Mouse (Mus musculus): ENCODE measurements around the gene Trappc5. TPM values are rescaled to one million over a fixed set of nuclear protein-coding genes. Genes with fewer than 3 reads are reported as not detected.

The Trappc5 gene
- polyA plus RNA-seq (2017; shearing (Covaris generic)): 38.9 TPM

DNA sequence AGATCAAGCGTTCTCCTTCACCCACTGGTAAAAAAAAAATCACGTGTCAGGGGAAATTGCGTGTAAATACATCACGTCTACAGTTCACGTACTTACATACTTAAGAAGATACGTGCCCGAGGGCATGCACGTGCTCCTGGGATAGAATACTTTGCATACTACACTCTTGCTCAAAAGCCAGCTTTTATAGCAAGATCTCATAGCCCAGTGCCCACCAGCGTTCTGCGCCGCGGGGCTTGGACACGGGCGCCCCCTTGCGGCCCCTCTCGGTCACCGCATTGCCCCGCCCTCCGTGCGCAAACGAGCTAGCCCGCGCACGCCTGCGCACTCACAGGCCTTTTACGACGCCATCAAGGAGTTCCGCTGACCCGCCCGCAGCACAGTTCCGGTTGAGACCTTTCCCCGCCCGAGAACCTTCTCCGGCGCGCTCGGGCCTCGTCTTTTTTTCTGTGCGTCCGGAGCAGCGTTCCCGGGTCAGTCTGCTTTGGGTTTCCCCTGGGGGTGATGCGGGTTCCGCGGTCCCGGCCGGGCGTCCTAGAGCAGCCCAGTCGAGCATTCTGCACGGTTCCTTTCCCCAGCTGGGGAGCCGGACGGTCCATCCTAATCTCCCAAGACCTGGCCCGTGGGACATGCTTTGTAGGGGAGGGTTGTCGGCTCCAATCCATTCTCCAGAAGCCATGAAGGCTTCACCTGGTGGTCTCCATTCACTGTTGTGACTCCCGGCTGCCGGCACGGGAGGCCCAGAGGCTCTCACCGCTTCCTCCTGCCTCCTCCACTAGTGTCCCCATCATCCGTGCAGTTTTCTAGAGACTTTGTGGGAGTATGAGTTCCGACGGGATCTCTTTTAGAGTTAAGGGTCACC is at the start of gene Trappc5:
Gene Trappc5, plus strand, starts transcription at position 169 of the 862 bp plus-strand sequence.

DNA sequence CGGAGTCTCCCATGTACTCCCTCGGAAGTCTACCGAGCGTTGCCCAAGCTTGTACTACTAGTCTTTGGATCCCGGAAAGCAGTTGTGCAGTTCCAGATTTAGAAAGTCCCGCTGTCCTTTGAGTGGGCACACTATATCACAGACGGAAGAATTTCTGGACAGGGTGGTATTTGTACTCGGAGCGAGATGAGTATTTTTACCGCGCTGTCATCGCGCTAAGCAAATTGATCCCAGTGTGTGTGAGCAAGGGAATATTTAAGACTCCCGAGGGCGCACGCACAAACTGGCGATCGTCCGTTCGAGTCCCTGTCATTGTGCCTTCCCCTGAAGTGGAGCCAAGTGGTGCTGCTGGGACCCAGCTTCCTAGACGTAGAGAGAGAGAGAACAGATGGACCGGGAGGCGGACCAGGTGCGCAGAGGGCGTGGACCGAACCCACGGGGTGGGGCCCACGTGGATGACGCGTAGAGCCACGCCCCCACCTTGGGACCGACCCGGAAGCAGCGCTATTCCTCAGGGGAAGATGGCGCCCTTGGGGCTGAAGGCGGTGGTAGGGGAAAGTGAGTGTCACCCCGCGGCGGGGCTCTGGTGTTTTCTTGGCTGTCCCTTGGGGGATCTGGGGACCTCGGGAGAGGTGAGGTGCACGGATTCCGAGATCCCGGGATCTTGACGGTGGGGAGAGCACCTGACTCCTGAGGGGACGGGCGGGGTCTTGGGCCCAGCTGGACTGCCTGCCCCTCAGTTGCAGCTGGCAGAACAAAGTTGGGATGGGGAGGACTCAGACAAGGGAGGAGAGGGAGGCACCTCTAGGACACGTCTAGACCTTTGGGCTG is 45.2 kb upstream of the Trappc5 start, which contains the start of gene Stxbp2:
Gene Stxbp2, plus strand, starts transcription at position 309 of the 831 bp plus-strand sequence.

DNA sequence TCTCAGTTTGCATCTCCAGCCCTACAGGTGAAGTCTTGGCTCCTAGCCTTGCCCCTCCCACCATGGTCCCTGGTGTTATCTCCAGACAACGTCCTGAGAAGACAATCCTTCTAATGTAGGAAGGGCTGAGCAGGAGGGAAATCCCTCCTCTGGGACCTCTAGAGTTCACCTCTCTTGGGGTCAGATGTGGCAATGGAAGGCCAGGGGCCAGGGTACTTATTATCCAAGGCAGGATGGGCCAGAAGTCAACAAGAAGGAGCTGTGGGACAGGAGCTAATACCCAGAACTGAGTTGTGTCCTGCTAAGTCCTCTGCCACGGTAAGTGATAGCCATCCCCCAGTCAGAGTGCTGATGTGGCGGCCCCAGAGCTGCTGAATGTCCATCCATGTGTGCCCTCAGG is 20.6 kb upstream of the Trappc5 start, which contains the start of gene Retn:
Gene Retn, plus strand, starts transcription at position 245 of the 400 bp plus-strand sequence.

DNA sequence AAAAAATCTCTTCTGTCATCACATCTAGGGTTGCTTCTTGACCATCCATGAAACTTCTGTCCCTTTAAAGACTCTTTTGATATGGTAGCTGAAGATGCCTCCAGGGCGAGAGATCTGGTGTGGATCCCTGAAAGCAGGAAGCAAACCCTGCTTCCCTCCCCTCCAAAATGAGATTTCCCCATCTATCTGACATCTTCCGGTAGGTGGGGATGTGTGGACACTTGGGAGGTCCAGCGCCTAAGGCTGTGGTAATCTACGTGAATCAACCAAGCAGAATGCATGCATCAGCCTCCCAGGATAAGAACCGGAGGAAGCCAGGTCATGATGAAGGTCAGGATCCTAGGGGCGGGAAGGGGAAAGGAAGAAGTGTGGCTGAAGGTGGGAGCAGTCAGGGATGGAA is 10.6 kb upstream of the Trappc5 start, which contains the start of gene Mcemp1:
Gene Mcemp1, plus strand, starts transcription at position 248 of the 400 bp plus-strand sequence.

DNA sequence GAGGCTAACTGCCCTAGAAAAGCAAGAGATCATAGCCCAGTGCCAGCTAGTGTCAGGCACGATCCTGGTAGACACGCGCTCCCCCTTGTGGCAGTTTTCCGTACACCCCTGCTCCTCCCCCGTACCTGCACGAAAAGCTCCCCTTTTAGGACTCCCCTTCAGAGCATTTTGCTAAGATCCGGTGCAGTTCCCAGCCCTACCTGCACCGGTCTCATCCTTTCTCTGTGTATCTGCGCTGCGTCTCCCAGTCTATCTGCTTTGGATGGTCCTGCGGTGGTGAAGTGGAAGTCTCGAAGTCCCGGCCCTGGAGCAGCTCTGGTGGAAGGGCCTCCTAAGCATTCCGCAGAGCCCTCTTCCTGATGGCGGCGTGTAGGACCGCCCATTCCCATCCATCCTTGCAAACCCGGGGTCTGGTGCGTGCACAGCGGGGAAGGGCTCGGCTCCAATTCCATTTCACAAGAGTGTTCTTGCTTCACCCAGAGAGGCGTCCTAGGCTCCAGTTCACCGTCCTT is 4.1 kb upstream of the Trappc5 start, which contains the start of gene Fcor:
Gene Fcor, minus strand, starts transcription at position 383 of the 512 bp plus-strand sequence.

DNA sequence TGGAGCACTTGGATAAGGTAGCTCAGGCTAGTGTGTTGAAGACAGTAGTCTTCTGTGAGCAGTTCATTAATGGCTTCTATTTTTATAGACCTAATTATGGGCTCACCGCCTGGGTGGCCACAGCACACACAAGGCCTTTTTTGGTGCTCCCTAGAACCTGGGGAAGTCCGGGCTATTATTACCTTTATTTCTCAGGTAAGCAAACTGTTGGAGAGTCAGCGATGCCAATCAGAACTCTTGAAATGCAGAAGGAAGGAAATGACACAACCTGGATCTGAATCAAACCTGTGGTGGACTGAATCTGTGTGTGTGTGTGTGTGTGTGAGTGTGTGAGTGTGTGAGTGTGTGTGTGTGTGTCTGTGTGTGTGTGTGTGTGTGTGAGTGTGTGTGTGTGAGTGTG is 18.0 kb downstream of the Trappc5 start, which contains the start of gene Fcer2a:
Gene Fcer2a, minus strand, starts transcription at position 55 of the 400 bp plus-strand sequence.

DNA sequence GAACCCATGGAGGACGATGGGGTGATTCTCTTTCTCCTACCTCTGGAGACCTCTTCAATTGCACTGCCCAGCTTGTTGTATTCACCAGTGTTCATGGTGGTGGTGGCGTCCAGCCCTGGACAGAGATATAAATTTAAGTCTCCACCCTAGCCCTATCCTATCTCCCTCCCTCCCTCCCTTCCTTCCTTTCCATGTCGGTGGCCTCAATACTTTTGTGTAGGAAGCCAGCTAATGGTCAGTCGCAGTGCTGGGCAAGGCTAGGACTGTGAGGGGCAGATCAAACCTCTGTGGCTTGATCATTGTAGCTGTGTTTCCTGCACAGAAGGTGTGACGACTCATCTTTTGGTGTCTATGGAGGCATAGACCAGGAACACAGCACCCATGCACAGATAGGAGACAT is 44.5 kb downstream of the Trappc5 start, which contains the start of gene Clec4g:
Gene Clec4g, minus strand, starts transcription at position 101 of the 400 bp plus-strand sequence.

Other genes with a start within 250 kb of the Trappc5 start
- 6.5 TPM for gene Pex11g, start 208.6 kb upstream of the Trappc5 start, polyA plus RNA-seq (2017; shearing (Covaris generic))
- gene Tex45, start 205.4 kb upstream of the Trappc5 start, polyA plus RNA-seq (2017; shearing (Covaris generic)): not detected
- 3.1 TPM for gene Zfp358, start 183.2 kb upstream of the Trappc5 start, polyA plus RNA-seq (2017; shearing (Covaris generic))
- gene Mcoln1, start 175.8 kb upstream of the Trappc5 start, polyA plus RNA-seq (2017; shearing (Covaris generic)): 20.7 TPM
- 55.6 TPM for gene Pnpla6, start 160.9 kb upstream of the Trappc5 start, polyA plus RNA-seq (2017; shearing (Covaris generic))
- gene C330021F23Rik, start 108.3 kb upstream of the Trappc5 start, polyA plus RNA-seq (2017; shearing (Covaris generic)): not detected
- 0.06 TPM for gene Camsap3, start 89.0 kb upstream of the Trappc5 start, polyA plus RNA-seq (2017; shearing (Covaris generic))
- gene Xab2, start 55.0 kb upstream of the Trappc5 start, polyA plus RNA-seq (2017; shearing (Covaris generic)): 139 TPM
- 142 TPM for gene Pet100, start 54.8 kb upstream of the Trappc5 start, polyA plus RNA-seq (2017; shearing (Covaris generic))
- gene Pcp2, start 50.8 kb upstream of the Trappc5 start, polyA plus RNA-seq (2017; shearing (Covaris generic)): not detected
- 252 TPM for gene Stxbp2, start 45.3 kb upstream of the Trappc5 start, polyA plus RNA-seq (2017; shearing (Covaris generic))
- gene Retn, start 20.5 kb upstream of the Trappc5 start, polyA plus RNA-seq (2017; shearing (Covaris generic)): not detected
- not detected for gene Mcemp1, start 10.5 kb upstream of the Trappc5 start, polyA plus RNA-seq (2017; shearing (Covaris generic))
- not detected for gene Fcor, start 3.9 kb upstream of the Trappc5 start, polyA plus RNA-seq (2017; shearing (Covaris generic))
- gene Fcer2a, start 17.9 kb downstream of the Trappc5 start, polyA plus RNA-seq (2017; shearing (Covaris generic)): 1.1 TPM
- gene Clec4g, start 44.4 kb downstream of the Trappc5 start, polyA plus RNA-seq (2017; shearing (Covaris generic)): not detected
- 0.43 TPM for gene Cd209a, start 72.7 kb downstream of the Trappc5 start, polyA plus RNA-seq (2017; shearing (Covaris generic))
- gene Cd209e, start 178.0 kb downstream of the Trappc5 start, polyA plus RNA-seq (2017; shearing (Covaris generic)): not detected
- gene Cd209d, start 202.3 kb downstream of the Trappc5 start, polyA plus RNA-seq (2017; shearing (Covaris generic)): not detected

Measured in CD4-positive, CD25-positive, alpha-beta regulatory T cell, adult 9 weeks (primary cell).